Mouse (Mus musculus): ENCODE results near the gene Cyp17a1. TPM values are rescaled to one million over a fixed set of nuclear protein-coding genes. Genes with fewer than 3 reads are reported as not detected.
A peak's percentile ranks its signal among the peaks of the same experiment; 100 is the strongest.

Cyp17a1 gene
- total and polyA plus RNA-seq, 2 experiments, result 85.1 to 193 TPM

- H3K79me2 ChIP-seq (ENCODE audit: control insufficient read depth, insufficient read depth, low read length), result peaks cover 28% of the 10 kb centered on the region; the same call in 1 of the 2 replicates
- peaks cover 51% of the 10 kb centered on the region for H3K4me1 ChIP-seq (ENCODE audit: control insufficient read depth, insufficient read depth, low read length)
- peak overlapping the region; percentile 39 for H3K27ac ChIP-seq (replicated peaks; ENCODE audit: insufficient read depth, low read depth, low read length)
- TF ChIP-seq POLR2A (IDR thresholded peaks at IDR 0.05; ENCODE audit: extremely low read depth, insufficient read depth, low read length) (no peak), CTCF (IDR thresholded peaks at IDR 0.05; ENCODE audit: low read depth, low read length) (no peak)
- H3K9ac ChIP-seq (ENCODE audit: low read depth, low read length), result no peak overlapping the region
- H3K27me3 ChIP-seq (ENCODE audit: control insufficient read depth, insufficient read depth, low read length), result no peaks in the 10 kb centered on the region
- 59% methylated on average over 8 of the region's 8 CpGs for WGBS
- no peak overlapping the region for H3K4me3 ChIP-seq (ENCODE audit: insufficient read depth, low read depth, low read length)
- peaks cover 8% of the 10 kb centered on the region; the same call in 1 of the 2 replicates for H3K36me3 ChIP-seq (ENCODE audit: control insufficient read depth, insufficient read depth, low read length)
- DNase-seq (ENCODE audit: extremely low read depth, low read depth, low spot score), result no peak
Measured at GRCm38 (mm10) chr19:46640780-46641179, 32.2 kb downstream of the Cyp17a1 start.

GRCm38 (mm10) chr19:46639496-46639895 lies 33.5 kb downstream of the Cyp17a1 start:
- no peaks in the 10 kb centered on the region for H3K27me3 ChIP-seq (ENCODE audit: control insufficient read depth, insufficient read depth, low read length)
- no peak for TF ChIP-seq CTCF (IDR thresholded peaks at IDR 0.05; ENCODE audit: low read depth, low read length)
- no peak for TF ChIP-seq POLR2A (IDR thresholded peaks at IDR 0.05; ENCODE audit: extremely low read depth, insufficient read depth, low read length)
- DNase-seq (ENCODE audit: extremely low read depth, low read depth, low spot score), result no peak
- no peak overlapping the region for H3K9ac ChIP-seq (ENCODE audit: low read depth, low read length)
- 0 out of 2 replicates have a peak overlapping the region, but pooled peaks have one; percentile 8 for H3K27ac ChIP-seq (replicated peaks; ENCODE audit: insufficient read depth, low read depth, low read length)
- peaks cover 41% of the 10 kb centered on the region for H3K4me1 ChIP-seq (ENCODE audit: control insufficient read depth, insufficient read depth, low read length)
- no peak overlapping the region for H3K4me3 ChIP-seq (ENCODE audit: insufficient read depth, low read depth, low read length)
- peaks cover 10% of the 10 kb centered on the region; the same call in 1 of the 2 replicates for H3K36me3 ChIP-seq (ENCODE audit: control insufficient read depth, insufficient read depth, low read length)
- WGBS, result 76% methylated on average over 14 of the region's 14 CpGs
- peaks cover 34% of the 10 kb centered on the region; the same call in 1 of the 2 replicates for H3K79me2 ChIP-seq (ENCODE audit: control insufficient read depth, insufficient read depth, low read length)

- DNase-seq (ENCODE audit: extremely low read depth, low read depth, low spot score), result no peak
- H3K27me3 ChIP-seq (ENCODE audit: control insufficient read depth, insufficient read depth, low read length), result no peaks in the 10 kb centered on the region
- H3K9ac ChIP-seq (ENCODE audit: low read depth, low read length), result no peak overlapping the region
- H3K4me3 ChIP-seq (ENCODE audit: insufficient read depth, low read depth, low read length), result no peak overlapping the region
- peaks cover 37% of the 10 kb centered on the region for H3K4me1 ChIP-seq (ENCODE audit: control insufficient read depth, insufficient read depth, low read length)
- H3K36me3 ChIP-seq (ENCODE audit: control insufficient read depth, insufficient read depth, low read length), result peaks cover 10% of the 10 kb centered on the region; the same call in 1 of the 2 replicates
- peaks cover 36% of the 10 kb centered on the region; the same call in 1 of the 2 replicates for H3K79me2 ChIP-seq (ENCODE audit: control insufficient read depth, insufficient read depth, low read length)
- TF ChIP-seq CTCF (IDR thresholded peaks at IDR 0.05; ENCODE audit: low read depth, low read length) (no peak), POLR2A (IDR thresholded peaks at IDR 0.05; ENCODE audit: extremely low read depth, insufficient read depth, low read length) (no peak)
- 0 out of 2 replicates have a peak overlapping the region, but pooled peaks have one; percentile 23 for H3K27ac ChIP-seq (replicated peaks; ENCODE audit: insufficient read depth, low read depth, low read length)
Measured at GRCm38 (mm10) chr19:46639053-46639452, 33.9 kb downstream of the Cyp17a1 start.

GRCm38 (mm10) chr19:46637598-46637997 lies 35.4 kb downstream of the Cyp17a1 start:
- no peak for DNase-seq (ENCODE audit: extremely low read depth, low read depth, low spot score)
- Histone ChIP-seq H3K4me1 (ENCODE audit: control insufficient read depth, insufficient read depth, low read length) (peaks cover 27% of the 10 kb centered on the region), H3K27me3 (ENCODE audit: control insufficient read depth, insufficient read depth, low read length) (no peaks in the 10 kb centered on the region), H3K9ac (ENCODE audit: low read depth, low read length) (no peak overlapping the region), H3K27ac (replicated peaks; ENCODE audit: insufficient read depth, low read depth, low read length) (no peak overlapping the region), H3K36me3 (ENCODE audit: control insufficient read depth, insufficient read depth, low read length) (peaks cover 10% of the 10 kb centered on the region; the same call in 1 of the 2 replicates), H3K4me3 (ENCODE audit: insufficient read depth, low read depth, low read length) (no peak overlapping the region), H3K79me2 (ENCODE audit: control insufficient read depth, insufficient read depth, low read length) (peaks cover 40% of the 10 kb centered on the region; the same call in 1 of the 2 replicates)
- WGBS, result 92% methylated on average over 6 of the region's 6 CpGs
- TF ChIP-seq CTCF (IDR thresholded peaks at IDR 0.05; ENCODE audit: low read depth, low read length), result no peak
- TF ChIP-seq POLR2A (IDR thresholded peaks at IDR 0.05; ENCODE audit: extremely low read depth, insufficient read depth, low read length), result no peak

GRCm38 (mm10) chr19:46635766-46636165 lies 37.2 kb downstream of the Cyp17a1 start:
- H3K79me2 ChIP-seq (ENCODE audit: control insufficient read depth, insufficient read depth, low read length), result peaks cover 50% of the 10 kb centered on the region; the same call in 1 of the 2 replicates
- H3K27ac ChIP-seq (replicated peaks; ENCODE audit: insufficient read depth, low read depth, low read length), result peak overlapping the region; percentile 5; the same call in 1 of the 2 replicates
- TF ChIP-seq POLR2A (IDR thresholded peaks at IDR 0.05; ENCODE audit: extremely low read depth, insufficient read depth, low read length) (no peak), CTCF (IDR thresholded peaks at IDR 0.05; ENCODE audit: low read depth, low read length) (no peak)
- no peak overlapping the region for H3K4me3 ChIP-seq (ENCODE audit: insufficient read depth, low read depth, low read length)
- no peak for DNase-seq (ENCODE audit: extremely low read depth, low read depth, low spot score)
- 44% methylated on average over 9 of the region's 9 CpGs for WGBS
- peaks cover 10% of the 10 kb centered on the region for H3K4me1 ChIP-seq (ENCODE audit: control insufficient read depth, insufficient read depth, low read length)
- H3K9ac ChIP-seq (ENCODE audit: low read depth, low read length), result no peak overlapping the region
- H3K27me3 ChIP-seq (ENCODE audit: control insufficient read depth, insufficient read depth, low read length), result no peaks in the 10 kb centered on the region
- H3K36me3 ChIP-seq (ENCODE audit: control insufficient read depth, insufficient read depth, low read length), result peaks cover 10% of the 10 kb centered on the region; the same call in 1 of the 2 replicates

- WGBS, result 72% methylated on average over 9 of the region's 9 CpGs
- peaks cover 2% of the 10 kb centered on the region; the same call in 1 of the 2 replicates for H3K36me3 ChIP-seq (ENCODE audit: control insufficient read depth, insufficient read depth, low read length)
- H3K27me3 ChIP-seq (ENCODE audit: control insufficient read depth, insufficient read depth, low read length), result no peaks in the 10 kb centered on the region
- H3K9ac ChIP-seq (ENCODE audit: low read depth, low read length), result no peak overlapping the region
- no peak for DNase-seq (ENCODE audit: extremely low read depth, low read depth, low spot score)
- H3K79me2 ChIP-seq (ENCODE audit: control insufficient read depth, insufficient read depth, low read length), result peaks cover 61% of the 10 kb centered on the region
- H3K4me3 ChIP-seq (ENCODE audit: insufficient read depth, low read depth, low read length), result no peak overlapping the region
- H3K4me1 ChIP-seq (ENCODE audit: control insufficient read depth, insufficient read depth, low read length), result peaks cover 31% of the 10 kb centered on the region
- no peak for TF ChIP-seq POLR2A (IDR thresholded peaks at IDR 0.05; ENCODE audit: extremely low read depth, insufficient read depth, low read length)
- TF ChIP-seq CTCF (IDR thresholded peaks at IDR 0.05; ENCODE audit: low read depth, low read length), result no peak
- H3K27ac ChIP-seq (replicated peaks; ENCODE audit: insufficient read depth, low read depth, low read length), result no peak overlapping the region
Measured at GRCm38 (mm10) chr19:46631637-46632036, 41.3 kb downstream of the Cyp17a1 start.

Measured in liver, adult 2 months (tissue).